Mouse (Mus musculus): Measurements from ENCODE around the gene Srsf3. TPM values are rescaled to one million over a fixed set of nuclear protein-coding genes. Genes with fewer than 3 reads are reported as not detected.
"Not testable (repeated sequence)": the region's sequence is repeated elsewhere in the genome, so short reads cannot be mapped to it uniquely, and the experiment has no call there.

The Srsf3 gene
- polyA plus RNA-seq, 1 experiment from 2014 or later = 451 TPM

DNA sequence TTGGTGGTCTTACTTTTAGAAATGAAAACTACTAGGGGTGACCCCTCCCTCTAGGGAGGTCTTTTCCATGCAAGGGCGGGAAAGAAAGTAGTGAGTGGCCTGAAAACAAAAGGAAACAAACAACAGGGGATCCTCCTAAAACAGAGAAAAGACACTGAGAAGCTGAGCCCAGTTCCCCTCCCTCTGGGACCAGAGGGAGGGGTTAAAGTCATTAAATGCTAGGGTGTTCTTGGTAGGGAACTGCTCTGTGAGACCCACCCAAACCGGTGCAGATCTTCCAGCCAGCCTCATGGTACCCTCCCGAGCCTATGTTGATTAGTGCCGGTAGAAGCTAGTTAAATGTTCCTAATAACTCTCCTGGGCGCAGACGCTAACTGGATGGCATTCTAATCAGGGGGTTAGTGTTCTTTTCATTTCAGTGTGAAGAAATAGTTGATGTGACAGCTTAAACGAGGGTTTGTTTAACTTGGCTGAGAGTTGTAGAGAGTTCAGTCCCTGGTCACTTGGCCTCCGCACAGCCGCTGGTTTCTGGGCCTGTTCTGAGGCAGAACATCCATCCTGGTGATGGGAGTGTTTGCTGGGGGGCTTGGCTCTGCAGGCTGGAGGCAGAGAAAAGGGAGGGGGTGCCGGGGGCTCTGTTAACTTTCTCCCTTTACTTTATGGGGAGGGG lies 7.4 kb upstream of the Srsf3 start:
- H3K36me3 ChIP-seq (ENCODE audit: control insufficient read depth, insufficient read depth, low read length) = no peaks in the 10 kb centered on the region
- ATAC-seq = peak; percentile 66
- peaks cover 18% of the 10 kb centered on the region for H3K4me1 ChIP-seq (ENCODE audit: control insufficient read depth, insufficient read depth, low read length)
- H3K9ac ChIP-seq (ENCODE audit: low read depth, low read length) = no peak overlapping the region
- no peaks in the 10 kb centered on the region for H3K27me3 ChIP-seq (replicated peaks; ENCODE audit: control insufficient read depth, insufficient read depth, low read length)
- H3K4me2 ChIP-seq (ENCODE audit: low read depth, low read length) = 0 out of 2 replicates have a peak overlapping the region, but pooled peaks have one; percentile 6
- peak overlapping the region; percentile 68 for H3K27ac ChIP-seq (ENCODE audit: low read length)
- no peak overlapping the region; the same call in 1 of the 2 replicates for H3K4me3 ChIP-seq (ENCODE audit: low read length)
- WGBS = 25% methylated on average over 10 of the region's 10 CpGs
- no peaks in the 10 kb centered on the region for H3K9me3 ChIP-seq (ENCODE audit: control insufficient read depth, low read length)

DNA sequence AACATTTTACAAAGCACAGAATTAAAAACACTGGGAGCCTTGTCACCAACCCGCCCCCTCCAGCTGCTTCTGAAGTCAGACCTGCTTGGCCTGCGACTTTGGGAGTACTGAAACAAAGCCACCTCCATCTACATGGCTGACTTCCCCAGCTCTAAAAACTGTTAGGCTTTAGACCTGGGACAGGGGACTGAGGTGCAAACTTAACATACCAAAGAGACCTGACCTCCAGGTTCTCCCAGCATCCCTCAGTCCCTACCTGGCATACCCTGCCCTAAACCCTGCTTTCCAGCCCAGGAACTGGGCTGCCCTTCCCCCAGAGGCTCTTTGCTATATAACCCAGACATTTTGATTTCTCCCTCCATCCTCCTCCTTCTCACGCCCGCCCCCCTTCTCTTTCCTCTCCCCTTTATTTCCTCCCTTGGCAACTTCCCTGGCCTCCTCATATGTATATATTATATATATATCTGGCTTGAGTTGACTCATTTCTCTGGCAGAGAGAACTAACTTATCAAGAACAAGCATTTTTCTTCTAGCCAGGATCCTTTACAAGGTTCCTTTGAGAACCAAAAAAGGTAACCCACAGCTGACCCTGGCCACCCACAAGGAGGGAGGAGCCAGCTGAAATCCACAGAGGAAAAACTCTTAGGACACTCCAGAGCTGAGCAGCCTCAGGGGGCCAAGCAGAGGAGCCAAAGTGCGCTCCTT lies 5.6 kb upstream of the Srsf3 start:
- WGBS = 53% methylated on average over 5 of the region's 5 CpGs
- peak; percentile 38 for ATAC-seq
- H3K4me2 ChIP-seq (ENCODE audit: low read depth, low read length) = no peak overlapping the region

DNA sequence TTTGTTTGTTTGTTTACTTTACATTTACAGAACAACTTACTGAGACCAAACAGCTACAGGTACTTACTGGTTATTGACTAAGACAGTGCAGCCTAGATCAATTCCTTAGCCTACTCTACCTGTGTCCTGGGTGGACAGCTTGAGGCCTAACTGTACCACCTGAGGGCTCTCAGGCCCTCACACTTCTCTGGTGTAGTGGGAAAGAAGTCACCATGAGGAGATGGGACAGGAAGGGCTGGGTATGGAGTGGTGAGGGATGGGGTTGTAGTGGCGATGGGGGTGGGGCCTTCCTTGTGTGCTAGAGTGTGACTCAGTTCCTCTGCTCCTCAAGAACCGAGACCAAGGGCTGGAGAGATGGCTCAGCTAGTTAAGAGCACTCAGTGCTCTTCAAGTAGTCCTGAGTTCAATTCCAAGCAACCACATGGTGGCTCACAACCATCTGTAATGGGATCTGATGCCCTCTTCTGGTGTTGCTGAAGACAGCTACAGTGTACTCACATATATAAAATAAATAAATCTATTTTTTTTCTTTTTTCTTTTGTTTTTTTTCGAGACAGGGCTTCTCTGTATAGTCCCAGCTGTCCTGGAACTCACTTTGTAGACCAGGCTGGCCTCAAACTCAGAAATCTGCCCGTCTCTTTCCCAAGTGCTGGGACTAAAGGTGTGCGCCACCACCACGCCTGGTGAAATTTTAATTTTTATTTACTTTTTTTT lies 1.9 kb upstream of the Srsf3 start:
- no peak for ATAC-seq
- Histone ChIP-seq H3K4me2 (ENCODE audit: low read depth, low read length) (no peak overlapping the region), H3K27me3 (replicated peaks; ENCODE audit: control insufficient read depth, insufficient read depth, low read length) (no peaks in the 10 kb centered on the region), H3K9ac (ENCODE audit: low read depth, low read length) (no peak overlapping the region), H3K4me3 (ENCODE audit: low read length) (no peak overlapping the region), H3K36me3 (ENCODE audit: control insufficient read depth, insufficient read depth, low read length) (no peaks in the 10 kb centered on the region), H3K9me3 (ENCODE audit: control insufficient read depth, low read length) (no peaks in the 10 kb centered on the region), H3K27ac (ENCODE audit: low read length) (no peak overlapping the region), H3K4me1 (ENCODE audit: control insufficient read depth, insufficient read depth, low read length) (peaks cover 13% of the 10 kb centered on the region; the same call in 1 of the 2 replicates)
- 93% methylated on average over 6 of the region's 6 CpGs for WGBS

More for the DNA sequence above, 5.6 kb upstream of the Srsf3 start:
- H3K27me3 ChIP-seq (replicated peaks; ENCODE audit: control insufficient read depth, insufficient read depth, low read length) = no peaks in the 10 kb centered on the region
- no peaks in the 10 kb centered on the region for H3K9me3 ChIP-seq (ENCODE audit: control insufficient read depth, low read length)
- no peak overlapping the region for H3K4me3 ChIP-seq (ENCODE audit: low read length)
- no peak overlapping the region for H3K9ac ChIP-seq (ENCODE audit: low read depth, low read length)
- no peaks in the 10 kb centered on the region for H3K36me3 ChIP-seq (ENCODE audit: control insufficient read depth, insufficient read depth, low read length)
- H3K27ac ChIP-seq (ENCODE audit: low read length) = peak overlapping the region; percentile 69
- H3K4me1 ChIP-seq (ENCODE audit: control insufficient read depth, insufficient read depth, low read length) = peaks cover 22% of the 10 kb centered on the region

DNA sequence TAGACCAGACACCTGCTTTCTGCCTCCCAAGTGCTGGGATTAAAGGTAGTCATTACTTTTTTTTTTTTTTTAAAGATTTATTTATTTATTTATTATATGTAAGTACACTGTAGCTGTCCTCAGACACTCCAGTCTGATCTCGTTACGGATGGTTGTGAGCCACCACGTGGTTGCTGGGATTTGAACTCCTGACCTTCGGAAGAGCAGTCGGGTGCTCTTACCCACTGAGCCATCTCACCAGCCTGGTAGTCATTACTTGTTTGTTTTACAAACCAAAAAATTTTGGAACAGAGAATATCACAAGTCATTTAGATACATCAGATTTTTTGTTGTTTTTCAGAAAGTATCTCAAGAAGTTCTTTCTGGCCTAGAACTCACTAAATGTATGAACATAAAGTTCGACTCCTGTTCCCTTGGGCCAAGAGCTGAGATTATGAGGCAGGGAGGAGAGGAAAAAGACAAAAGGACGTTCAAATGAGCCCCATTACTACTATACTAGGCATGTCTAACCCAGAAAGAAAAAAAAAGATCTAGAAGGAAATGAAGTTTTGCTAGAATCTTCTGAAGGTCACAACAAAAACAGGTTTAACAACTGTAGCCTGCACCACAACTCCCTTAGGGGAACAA lies 1.2 kb upstream of the Srsf3 start:
- 56% methylated on average over 7 of the region's 7 CpGs for WGBS
- not testable (repeated sequence) for H3K9me3 ChIP-seq (ENCODE audit: control insufficient read depth, low read length); H3K27me3 ChIP-seq (replicated peaks; ENCODE audit: control insufficient read depth, insufficient read depth, low read length); H3K36me3 ChIP-seq (ENCODE audit: control insufficient read depth, insufficient read depth, low read length); ATAC-seq
- peak overlapping the region; percentile 82 for H3K4me2 ChIP-seq (ENCODE audit: low read depth, low read length)
- peak overlapping the region; percentile 93 for H3K9ac ChIP-seq (ENCODE audit: low read depth, low read length)
- peak overlapping the region; percentile 63 for H3K4me3 ChIP-seq (ENCODE audit: low read length)
- H3K4me1 ChIP-seq (ENCODE audit: control insufficient read depth, insufficient read depth, low read length) = peaks cover 13% of the 10 kb centered on the region; the same call in 1 of the 2 replicates
- peak overlapping the region; percentile 97 for H3K27ac ChIP-seq (ENCODE audit: low read length)

DNA sequence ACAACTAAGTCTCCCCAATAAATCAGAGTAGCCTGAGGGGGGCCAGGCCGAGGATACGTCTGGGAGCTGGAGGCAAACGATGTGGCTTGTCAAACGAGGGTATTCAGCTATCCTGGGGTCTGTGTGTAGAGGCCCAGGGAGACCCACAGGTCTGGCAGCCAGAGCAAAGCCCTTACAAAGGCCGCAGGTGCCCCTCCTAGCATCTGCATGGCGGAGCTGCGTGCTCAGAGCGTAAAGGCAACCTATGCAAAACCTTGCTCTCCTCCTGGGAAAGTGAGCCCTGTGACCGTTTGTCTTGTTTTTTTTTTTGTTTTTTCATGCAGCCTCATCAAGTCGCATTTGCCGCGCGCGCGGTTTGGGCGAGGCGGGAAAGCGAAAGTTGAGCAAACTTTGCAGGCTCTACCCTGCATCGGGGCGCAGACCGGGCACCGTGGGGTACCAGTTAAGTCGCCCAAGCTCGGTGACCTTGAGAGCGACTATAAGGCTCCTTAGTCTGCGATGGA lies 606 bp upstream of the Srsf3 start:
- Histone ChIP-seq H3K4me2 (ENCODE audit: low read depth, low read length) (peak overlapping the region; percentile 82), H3K36me3 (ENCODE audit: control insufficient read depth, insufficient read depth, low read length) (peaks cover under 1% of the 10 kb centered on the region), H3K9me3 (ENCODE audit: control insufficient read depth, low read length) (no peaks in the 10 kb centered on the region), H3K27ac (ENCODE audit: low read length) (peak overlapping the region; percentile 97), H3K27me3 (replicated peaks; ENCODE audit: control insufficient read depth, insufficient read depth, low read length) (no peaks in the 10 kb centered on the region), H3K9ac (ENCODE audit: low read depth, low read length) (peak overlapping the region; percentile 93), H3K4me3 (ENCODE audit: low read length) (peak overlapping the region; percentile 63), H3K4me1 (ENCODE audit: control insufficient read depth, insufficient read depth, low read length) (peaks cover 13% of the 10 kb centered on the region)
- under 1% methylated on average over 26 of the region's 26 CpGs for WGBS
- peak; percentile 47; the same call in 1 of the 2 replicates for ATAC-seq

DNA sequence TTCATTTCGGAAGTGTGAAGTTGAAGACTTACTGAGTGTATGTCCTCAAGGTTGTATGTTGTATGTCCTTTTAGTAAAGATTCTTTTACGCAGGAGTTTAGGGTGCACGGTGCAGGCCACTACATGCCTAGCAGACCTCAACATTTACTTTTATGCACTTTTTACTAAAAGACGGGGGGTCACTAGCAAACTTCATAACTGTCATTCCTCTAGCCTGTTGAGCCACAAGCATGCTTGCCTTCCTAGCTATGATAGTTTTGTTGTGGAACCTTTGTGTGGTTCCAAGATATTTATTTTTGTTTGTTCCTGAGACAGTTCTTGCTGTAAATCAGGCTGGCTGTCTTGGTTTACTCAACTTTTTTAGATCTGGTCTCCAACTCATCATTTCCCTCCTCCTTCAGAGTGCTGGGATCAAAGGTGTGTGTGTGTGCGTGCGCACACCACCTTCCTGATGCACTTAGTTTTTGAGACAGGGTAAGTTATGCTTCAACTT lies 1.2 kb downstream of the Srsf3 start:
- ATAC-seq = no peak
- H3K4me3 ChIP-seq (ENCODE audit: low read length) = peak overlapping the region; percentile 63
- WGBS = under 1% methylated on average over 6 of the region's 6 CpGs
- no peaks in the 10 kb centered on the region for H3K9me3 ChIP-seq (ENCODE audit: control insufficient read depth, low read length)
- no peaks in the 10 kb centered on the region for H3K27me3 ChIP-seq (replicated peaks; ENCODE audit: control insufficient read depth, insufficient read depth, low read length)
- peak overlapping the region; percentile 88 for H3K4me2 ChIP-seq (ENCODE audit: low read depth, low read length)
- H3K9ac ChIP-seq (ENCODE audit: low read depth, low read length) = peak overlapping the region; percentile 91
- no peak overlapping the region; the same call in 1 of the 2 replicates for H3K27ac ChIP-seq (ENCODE audit: low read length)
- peaks cover 20% of the 10 kb centered on the region for H3K4me1 ChIP-seq (ENCODE audit: control insufficient read depth, insufficient read depth, low read length)
- peaks cover 13% of the 10 kb centered on the region for H3K36me3 ChIP-seq (ENCODE audit: control insufficient read depth, insufficient read depth, low read length)

DNA sequence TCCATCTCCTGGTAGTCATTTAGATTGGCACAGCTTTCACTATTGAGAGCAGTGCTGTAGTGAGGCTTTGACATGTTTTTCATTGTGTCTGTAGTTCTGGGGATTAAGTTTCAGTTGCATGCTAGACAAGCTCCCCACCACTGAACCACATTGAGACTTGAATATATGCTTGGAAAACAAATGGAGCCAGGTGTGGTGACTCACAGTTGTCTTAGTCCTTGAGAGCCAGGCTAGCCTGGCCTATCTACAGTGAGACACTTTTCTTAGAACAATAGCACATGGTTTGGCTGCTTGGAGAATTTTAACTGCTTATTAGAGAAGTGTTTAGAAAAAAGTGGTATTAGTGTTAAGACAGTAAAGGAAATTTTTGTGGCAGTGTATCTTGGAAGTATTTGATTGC lies 1.8 kb downstream of the Srsf3 start:
- Histone ChIP-seq H3K4me1 (ENCODE audit: control insufficient read depth, insufficient read depth, low read length) (peaks cover 20% of the 10 kb centered on the region), H3K27ac (ENCODE audit: low read length) (peak overlapping the region; percentile 33; the same call in 1 of the 2 replicates), H3K4me2 (ENCODE audit: low read depth, low read length) (peak overlapping the region; percentile 88), H3K27me3 (replicated peaks; ENCODE audit: control insufficient read depth, insufficient read depth, low read length) (no peaks in the 10 kb centered on the region), H3K4me3 (ENCODE audit: low read length) (peak overlapping the region; percentile 63), H3K36me3 (ENCODE audit: control insufficient read depth, insufficient read depth, low read length) (peaks cover 14% of the 10 kb centered on the region), H3K9me3 (ENCODE audit: control insufficient read depth, low read length) (no peaks in the 10 kb centered on the region), H3K9ac (ENCODE audit: low read depth, low read length) (peak overlapping the region; percentile 91)
- ATAC-seq = no peak

DNA sequence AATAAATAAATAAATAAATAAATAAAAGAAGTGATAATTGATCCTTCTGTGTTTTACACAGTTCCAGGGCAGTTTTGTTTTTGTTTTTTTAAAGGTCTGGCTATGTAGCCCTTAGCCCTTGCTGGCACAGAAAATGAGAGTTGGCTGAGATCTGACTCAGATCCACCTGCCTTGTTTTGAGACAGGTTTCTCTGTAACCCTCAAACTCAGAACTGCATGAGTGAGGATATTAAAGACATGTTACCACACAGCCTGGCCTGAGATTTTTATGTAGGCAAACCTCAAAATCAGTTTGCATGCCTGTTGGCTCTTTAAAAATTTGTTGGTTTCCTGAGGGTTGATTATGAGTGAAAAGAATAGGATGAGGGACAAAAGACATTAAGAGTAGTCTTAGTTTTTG lies 3.1 kb downstream of the Srsf3 start:
- H3K9ac ChIP-seq (ENCODE audit: low read depth, low read length) = peak overlapping the region; percentile 4; the same call in 1 of the 2 replicates
- H3K36me3 ChIP-seq (ENCODE audit: control insufficient read depth, insufficient read depth, low read length) = peaks cover 22% of the 10 kb centered on the region

More for the DNA sequence above, 3.1 kb downstream of the Srsf3 start:
- H3K4me2 ChIP-seq (ENCODE audit: low read depth, low read length) = peak overlapping the region; percentile 88
- H3K27ac ChIP-seq (ENCODE audit: low read length) = no peak overlapping the region
- H3K9me3 ChIP-seq (ENCODE audit: control insufficient read depth, low read length) = no peaks in the 10 kb centered on the region
- ATAC-seq = no peak
- peaks cover 20% of the 10 kb centered on the region for H3K4me1 ChIP-seq (ENCODE audit: control insufficient read depth, insufficient read depth, low read length)
- no peaks in the 10 kb centered on the region for H3K27me3 ChIP-seq (replicated peaks; ENCODE audit: control insufficient read depth, insufficient read depth, low read length)
- peak overlapping the region; percentile 63 for H3K4me3 ChIP-seq (ENCODE audit: low read length)
